Mouse (Mus musculus) midbrain, embryonic 12.5 days (tissue): Measurements from ENCODE around the gene Cyth2. TPM values are rescaled to one million over a fixed set of nuclear protein-coding genes. Genes with fewer than 3 reads are reported as not detected.
A peak's percentile ranks its signal among the peaks of the same experiment; 100 is the strongest.

ENCODE experiments used
- ATAC-seq: fragments of 200-750 bp; cut with Nextera tagmentation; 2 replicates; pipeline ENCODE4 v1.8.0; 2017; ENCODE audit warnings: low read depth, moderate TSS enrichment, moderate library complexity; ENCODE audit not compliant: low FRiP score
- H3K27ac ChIP-seq: fragments of 300-500 bp; sonication (generic); replicated peaks from 2 replicates; pipeline ENCODE4 v1.5.1; 2016; ENCODE audit warnings: mild to moderate bottlenecking
- H3K27me3 ChIP-seq: fragments of 300-500 bp; sonication (generic); 2 replicates; pipeline ENCODE4 v1.6.1; 2016; ENCODE audit warnings: mild to moderate bottlenecking
- H3K36me3 ChIP-seq: fragments of 300-500 bp; sonication (generic); 2 replicates; pipeline ENCODE4 v1.6.1; 2016
- H3K4me1 ChIP-seq: fragments of 300-500 bp; sonication (generic); 2 replicates; pipeline ENCODE4 v1.6.1; 2016
- H3K4me2 ChIP-seq: fragments of 300-500 bp; sonication (generic); replicated peaks from 2 replicates; pipeline ENCODE4 v1.6.1; 2016; ENCODE audit warnings: mild to moderate bottlenecking, moderate library complexity
- H3K4me3 ChIP-seq: fragments of 300-500 bp; sonication (generic); 2 replicates; pipeline ENCODE4 v1.5.1; 2016; ENCODE audit warnings: mild to moderate bottlenecking
- H3K9ac ChIP-seq: fragments of 300-500 bp; sonication (generic); replicated peaks from 2 replicates; pipeline ENCODE4 v1.6.1; 2016; ENCODE audit warnings: mild to moderate bottlenecking, moderate library complexity
- H3K9me3 ChIP-seq: fragments of 300-500 bp; sonication (generic); 2 replicates; pipeline ENCODE4 v1.6.1; 2016; ENCODE audit warnings: mild to moderate bottlenecking
- WGBS: fragments of 180-500 bp; shearing (Covaris S2); methylation state at CpG from one replicate; pipeline ENCODE4 v1.1.7; 2016; 5-methylcytosine and 5-hydroxymethylcytosine counted together
- polyA plus RNA-seq: library from polyadenylated mRNA; unstranded; fragments of >200 nt; fragmentation: Nextera tagmentation; extraction: Ambion mirVana; gene quantifications from 2 replicates; pipeline ENCODE4 v1.2.1, GENCODE M21; 2016

Cyth2 gene
- polyA plus RNA-seq, 1 experiment from 2014 or later: 293 TPM

GRCm38 (mm10) chr7:45832428-45832827 is 18.0 kb upstream of the Cyth2 start:
- H3K27ac ChIP-seq: no peak overlapping the region
- peaks cover 13% of the 10 kb centered on the region for H3K36me3 ChIP-seq
- H3K27me3 ChIP-seq: peaks cover 60% of the 10 kb centered on the region
- H3K4me1 ChIP-seq: peaks cover 32% of the 10 kb centered on the region
- no peak overlapping the region; the same call in 1 of the 2 replicates for H3K9ac ChIP-seq
- no peaks in the 10 kb centered on the region for H3K9me3 ChIP-seq
- H3K4me2 ChIP-seq: peak overlapping the region; percentile 41; the same call in 1 of the 2 replicates
- WGBS: 7% methylated on average over 30 of the region's 30 CpGs
- no peak for ATAC-seq
- H3K4me3 ChIP-seq: peak overlapping the region; percentile 33

DNA sequence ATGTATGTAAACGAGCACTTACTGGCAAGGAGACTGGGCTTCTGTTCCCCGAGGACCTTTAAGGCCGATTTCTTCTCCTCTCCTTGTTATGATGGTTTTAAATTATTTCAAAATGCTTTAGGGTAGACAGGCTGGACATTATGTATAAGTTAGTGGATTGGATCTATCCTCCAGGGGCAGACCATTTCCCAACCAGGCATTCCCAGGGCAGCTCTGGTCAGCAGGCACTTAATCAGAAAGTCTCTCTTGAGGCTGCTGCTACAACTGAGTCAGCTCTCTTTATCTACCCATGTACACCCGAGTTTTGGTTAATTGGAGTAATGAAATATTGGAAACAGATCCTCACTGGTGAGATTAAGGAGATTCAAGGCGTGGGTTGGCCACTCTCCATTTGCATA is 16.7 kb upstream of the Cyth2 start:
- 18% methylated on average over 5 of the region's 5 CpGs for WGBS
- Histone ChIP-seq H3K27ac (peak overlapping the region; percentile 71; the same call in 1 of the 2 replicates), H3K4me2 (peak overlapping the region; percentile 78), H3K36me3 (peaks cover 26% of the 10 kb centered on the region), H3K9ac (no peak overlapping the region), H3K27me3 (peaks cover 49% of the 10 kb centered on the region), H3K9me3 (no peaks in the 10 kb centered on the region), H3K4me3 (peak overlapping the region; percentile 79), H3K4me1 (peaks cover 32% of the 10 kb centered on the region)
- ATAC-seq: peak; percentile 55; the same call in 1 of the 2 replicates

- peak within 1 kb of the TSS; percentile 78 for H3K4me2 ChIP-seq
- H3K36me3 ChIP-seq: peaks cover 32% of the 10 kb centered on the region
- H3K4me3 ChIP-seq: peak within 1 kb of the TSS; percentile 79
- peak within 1 kb of the TSS; percentile 71 for H3K27ac ChIP-seq
- peaks cover 45% of the 10 kb centered on the region for H3K27me3 ChIP-seq
- under 1% methylated on average over 35 of the region's 35 CpGs for WGBS
- peak; percentile 89 for ATAC-seq
- peaks cover 32% of the 10 kb centered on the region for H3K4me1 ChIP-seq
- H3K9me3 ChIP-seq: no peaks in the 10 kb centered on the region
- peak within 1 kb of the TSS; percentile 63 for H3K9ac ChIP-seq
Measured at GRCm38 (mm10) chr7:45830427-45831127, 16.2 kb upstream of the Cyth2 start, which contains the start of gene Grwd1. TSS of gene Grwd1 (minus strand) at chr7:45830944.

- Histone ChIP-seq H3K4me1 (peaks cover 15% of the 10 kb centered on the region), H3K27me3 (peaks cover 6% of the 10 kb centered on the region), H3K9me3 (no peaks in the 10 kb centered on the region), H3K9ac (no peak overlapping the region), H3K27ac (no peak overlapping the region), H3K36me3 (peaks cover 62% of the 10 kb centered on the region), H3K4me3 (no peak overlapping the region), H3K4me2 (no peak overlapping the region)
- 94% methylated on average over 7 of the region's 7 CpGs for WGBS
- ATAC-seq: no peak
Measured at GRCm38 (mm10) chr7:45826631-45827030, 12.2 kb upstream of the Cyth2 start.

DNA sequence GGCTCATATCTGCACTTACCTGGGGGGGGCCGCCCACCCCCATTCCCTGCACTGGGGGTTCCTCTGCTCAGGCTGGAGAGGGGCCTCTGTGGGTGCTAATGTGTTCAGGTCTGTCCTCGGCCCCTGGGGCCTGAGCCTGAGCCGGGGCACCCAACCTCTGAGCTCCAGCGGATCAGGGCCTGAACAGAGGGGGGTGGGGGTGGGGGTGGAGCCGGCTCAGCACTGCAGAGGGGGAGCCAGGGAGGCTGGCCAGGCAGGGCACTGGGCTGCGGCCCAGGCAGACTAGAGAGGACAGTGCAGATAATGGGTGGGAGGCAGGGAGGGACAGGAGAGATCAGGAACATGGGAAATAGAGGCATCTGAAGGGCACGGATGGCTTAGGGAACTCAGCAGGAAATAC is 10.2 kb upstream of the Cyth2 start, which contains the start of gene Kcnj14:
TSS of gene Kcnj14 (minus strand) at position 185 of the 400 bp plus-strand sequence.
- 65% methylated on average over 6 of the region's 7 CpGs for WGBS
- ATAC-seq: no peak
- H3K36me3 ChIP-seq: peaks cover 62% of the 10 kb centered on the region

DNA sequence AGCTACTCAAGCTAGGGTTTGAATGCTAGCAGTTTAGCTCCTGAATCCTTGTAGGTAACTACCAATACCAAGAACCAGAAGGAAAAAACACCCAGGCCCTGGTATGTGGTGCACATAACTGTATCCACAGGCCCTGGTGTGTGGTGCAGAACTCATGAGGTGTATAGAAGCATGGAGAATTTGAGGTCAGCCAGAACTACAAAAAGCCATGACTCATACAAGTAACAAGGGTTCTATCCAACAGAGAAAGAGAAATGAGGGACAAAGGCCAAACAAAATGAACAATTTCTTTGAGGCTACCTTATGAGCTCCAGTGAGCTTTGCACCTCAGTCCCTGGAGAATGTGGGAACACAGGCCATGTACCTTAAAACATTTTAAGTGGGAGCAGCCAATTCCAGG is 6.5 kb upstream of the Cyth2 start:
- Histone ChIP-seq H3K4me3 (no peak overlapping the region), H3K4me1 (peaks cover 2% of the 10 kb centered on the region), H3K9me3 (no peaks in the 10 kb centered on the region), H3K27ac (no peak overlapping the region), H3K4me2 (no peak overlapping the region), H3K36me3 (peaks cover 33% of the 10 kb centered on the region), H3K27me3 (peaks cover 25% of the 10 kb centered on the region), H3K9ac (no peak overlapping the region)
- no peak for ATAC-seq

More for the DNA sequence above, 10.2 kb upstream of the Cyth2 start, which contains the start of gene Kcnj14:
- no peaks in the 10 kb centered on the region for H3K9me3 ChIP-seq
- 0 out of 2 replicates have a peak within 1 kb of the TSS, but pooled peaks have one; percentile 24 for H3K9ac ChIP-seq
- peaks cover 14% of the 10 kb centered on the region for H3K27me3 ChIP-seq
- no peak within 1 kb of the TSS for H3K27ac ChIP-seq
- no peak within 1 kb of the TSS for H3K4me3 ChIP-seq
- peaks cover 3% of the 10 kb centered on the region for H3K4me1 ChIP-seq
- no peak within 1 kb of the TSS for H3K4me2 ChIP-seq

- no peak for ATAC-seq
- Histone ChIP-seq H3K4me3 (no peak overlapping the region), H3K36me3 (peaks cover 23% of the 10 kb centered on the region), H3K9me3 (no peaks in the 10 kb centered on the region), H3K27me3 (peaks cover 25% of the 10 kb centered on the region), H3K4me1 (peaks cover 12% of the 10 kb centered on the region), H3K9ac (no peak overlapping the region), H3K27ac (no peak overlapping the region), H3K4me2 (0 out of 2 replicates have a peak overlapping the region, but pooled peaks have one; percentile 3)
- WGBS: 10% methylated on average over 25 of the region's 25 CpGs
Measured at GRCm38 (mm10) chr7:45819843-45820242, 5.5 kb upstream of the Cyth2 start.

GRCm38 (mm10) chr7:45815984-45816351 is 1.6 kb upstream of the Cyth2 start:
- no peaks in the 10 kb centered on the region for H3K9me3 ChIP-seq
- H3K27ac ChIP-seq: 0 out of 2 replicates have a peak overlapping the region, but pooled peaks have one; percentile 65
- peaks cover 25% of the 10 kb centered on the region for H3K27me3 ChIP-seq
- H3K4me3 ChIP-seq: no peak overlapping the region
- ATAC-seq: no peak
- H3K9ac ChIP-seq: no peak overlapping the region; the same call in 1 of the 2 replicates
- peaks cover 20% of the 10 kb centered on the region for H3K36me3 ChIP-seq
- no peak overlapping the region for H3K4me2 ChIP-seq
- 35% methylated on average over 2 of the region's 2 CpGs for WGBS
- peaks cover 28% of the 10 kb centered on the region for H3K4me1 ChIP-seq

GRCm38 (mm10) chr7:45815323-45815983 is 1.1 kb upstream of the Cyth2 start:
- WGBS: 16% methylated on average over 10 of the region's 10 CpGs
- Histone ChIP-seq H3K36me3 (peaks cover 25% of the 10 kb centered on the region), H3K9me3 (no peaks in the 10 kb centered on the region), H3K27me3 (peaks cover 19% of the 10 kb centered on the region), H3K9ac (no peak overlapping the region; the same call in 1 of the 2 replicates), H3K27ac (peak overlapping the region; percentile 65), H3K4me2 (peak overlapping the region; percentile 52), H3K4me1 (peaks cover 28% of the 10 kb centered on the region), H3K4me3 (no peak overlapping the region)
- no peak for ATAC-seq

GRCm38 (mm10) chr7:45814841-45815240 is 460 bp upstream of the Cyth2 start:
- Histone ChIP-seq H3K9ac (no peak overlapping the region), H3K4me3 (peak overlapping the region; percentile 90), H3K9me3 (no peaks in the 10 kb centered on the region), H3K36me3 (peaks cover 31% of the 10 kb centered on the region), H3K4me2 (peak overlapping the region; percentile 52), H3K4me1 (peaks cover 28% of the 10 kb centered on the region), H3K27me3 (peaks cover 13% of the 10 kb centered on the region), H3K27ac (peak overlapping the region; percentile 65)
- ATAC-seq: no peak
- 1% methylated on average over 5 of the region's 5 CpGs for WGBS

- Histone ChIP-seq H3K9me3 (no peaks in the 10 kb centered on the region), H3K4me3 (peak overlapping the region; percentile 90), H3K9ac (peak overlapping the region; percentile 99), H3K4me2 (peak overlapping the region; percentile 91), H3K27ac (peak overlapping the region; percentile 100; the same call in 1 of the 2 replicates), H3K27me3 (no peaks in the 10 kb centered on the region), H3K4me1 (peaks cover 35% of the 10 kb centered on the region), H3K36me3 (peaks cover 50% of the 10 kb centered on the region)
- 84% methylated on average over 8 of the region's 8 CpGs for WGBS
- no peak for ATAC-seq
Measured at GRCm38 (mm10) chr7:45812921-45813320, 1.5 kb downstream of the Cyth2 start.
